Mouse (Mus musculus): ENCODE measurements around the gene Asf1b. TPM values are rescaled to one million over a fixed set of nuclear protein-coding genes. Genes with fewer than 3 reads are reported as not detected.
A peak's percentile ranks its signal among the peaks of the same experiment; 100 is the strongest.
"Not testable (repeated sequence)": the region's sequence is repeated elsewhere in the genome, so short reads cannot be mapped to it uniquely, and the experiment has no call there.

Gene Asf1b
- polyA plus RNA-seq, 1 experiment from 2014 or later, result 55.0 TPM

DNA sequence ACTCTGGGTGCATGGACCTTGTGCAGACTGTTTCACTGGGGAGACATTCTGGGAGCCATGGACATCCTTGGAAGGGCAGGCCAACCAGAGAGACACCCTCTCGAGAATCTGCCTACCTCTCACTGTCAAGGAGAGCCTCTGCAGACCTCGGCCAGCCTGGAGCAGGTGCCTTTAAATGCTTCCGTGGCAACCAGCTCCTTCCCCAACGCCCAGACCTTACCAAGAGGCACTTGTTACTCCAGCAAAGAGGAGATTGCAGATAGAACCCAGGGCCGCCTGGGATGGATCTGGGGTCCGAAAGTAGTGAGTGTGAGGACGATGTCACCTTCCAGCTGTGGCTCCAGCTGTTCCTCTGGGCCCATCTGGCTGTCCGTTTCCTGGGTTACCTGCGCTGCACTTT is 22.9 kb downstream of the Asf1b start:
- H3K4me3 ChIP-seq (replicated peaks), result no peak overlapping the region
- no peak overlapping the region for H3K4me2 ChIP-seq
- no peak for ATAC-seq (ENCODE audit: insufficient read depth, low FRiP score, low read depth)
- WGBS, result 67% methylated on average over 9 of the region's 9 CpGs
- no peaks in the 10 kb centered on the region for H3K9me3 ChIP-seq
- H3K9ac ChIP-seq, result no peak overlapping the region
- peaks cover 35% of the 10 kb centered on the region for H3K4me1 ChIP-seq
- H3K36me3 ChIP-seq, result peaks cover 25% of the 10 kb centered on the region
- no peaks in the 10 kb centered on the region for H3K27me3 ChIP-seq (replicated peaks)
- H3K27ac ChIP-seq, result no peak overlapping the region

DNA sequence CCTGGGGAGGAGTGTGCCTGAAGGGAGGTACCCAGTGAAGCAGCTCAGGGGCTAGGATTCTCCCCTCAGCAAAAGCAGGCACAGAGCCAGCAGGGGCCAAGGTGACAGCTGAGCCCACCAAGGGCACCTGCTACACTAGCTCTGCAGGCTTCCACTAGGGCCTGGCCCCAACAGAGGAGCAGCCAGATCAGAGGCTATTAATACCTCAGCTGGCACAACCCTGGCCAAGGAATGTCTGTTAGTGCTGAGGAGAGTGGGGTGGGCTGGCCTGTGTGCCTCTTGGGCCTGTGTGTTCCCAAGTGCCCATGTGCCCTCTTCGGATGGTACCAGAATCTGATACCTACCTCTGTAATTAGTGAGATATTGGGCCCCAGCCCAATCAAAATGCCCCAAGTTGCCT is 24.9 kb downstream of the Asf1b start:
- Histone ChIP-seq H3K4me3 (replicated peaks) (no peak overlapping the region), H3K4me1 (peaks cover 23% of the 10 kb centered on the region), H3K27me3 (replicated peaks) (no peaks in the 10 kb centered on the region), H3K9ac (no peak overlapping the region), H3K27ac (no peak overlapping the region), H3K4me2 (no peak overlapping the region), H3K9me3 (no peaks in the 10 kb centered on the region), H3K36me3 (peaks cover 36% of the 10 kb centered on the region)
- 80% methylated on average over 1 of the region's 1 CpGs for WGBS
- ATAC-seq (ENCODE audit: insufficient read depth, low FRiP score, low read depth), result no peak

DNA sequence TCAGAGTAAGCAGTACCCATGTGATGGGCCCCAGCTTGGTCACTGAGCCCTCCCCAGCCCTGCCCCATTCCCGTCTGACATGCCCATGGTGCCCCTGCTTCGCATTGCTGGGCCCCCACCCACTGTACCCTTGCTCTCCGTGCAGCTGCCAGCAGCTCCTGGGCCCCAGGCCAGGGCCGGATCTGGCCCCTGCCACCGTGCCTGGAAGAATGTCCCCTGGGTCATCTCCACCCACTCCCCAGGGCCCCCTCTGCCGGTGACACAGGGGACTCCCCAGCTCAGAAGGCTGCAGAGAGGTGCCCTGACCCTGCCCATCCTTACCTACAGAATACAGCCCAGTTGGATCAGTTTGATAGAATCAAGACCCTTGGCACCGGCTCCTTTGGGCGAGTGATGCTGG is 25.5 kb downstream of the Asf1b start:
- Histone ChIP-seq H3K4me3 (replicated peaks) (no peak overlapping the region), H3K4me2 (no peak overlapping the region), H3K9me3 (no peaks in the 10 kb centered on the region), H3K9ac (no peak overlapping the region), H3K4me1 (peaks cover 23% of the 10 kb centered on the region), H3K36me3 (peaks cover 36% of the 10 kb centered on the region), H3K27me3 (replicated peaks) (no peaks in the 10 kb centered on the region), H3K27ac (no peak overlapping the region)
- ATAC-seq (ENCODE audit: insufficient read depth, low FRiP score, low read depth), result no peak
- WGBS, result 87% methylated on average over 8 of the region's 8 CpGs

DNA sequence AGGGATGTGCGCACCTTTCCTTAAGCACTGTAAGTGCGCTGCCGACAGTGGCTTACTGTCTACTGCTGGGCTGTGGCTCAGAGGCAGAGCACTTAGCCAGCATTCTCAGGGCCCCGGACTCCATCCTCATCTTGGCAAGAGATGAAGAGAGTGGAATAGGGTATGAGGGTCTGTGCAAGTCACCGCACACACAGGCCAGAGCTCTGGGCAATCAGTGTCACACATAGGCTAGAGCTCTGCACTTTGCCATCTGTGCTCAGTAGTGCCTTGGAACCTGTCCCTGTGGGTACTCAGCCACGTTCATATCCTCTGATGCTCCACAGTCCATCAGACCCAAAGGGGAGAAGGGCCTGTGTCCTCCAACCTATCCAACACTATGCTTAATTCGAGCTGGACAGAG is 26.2 kb downstream of the Asf1b start:
- no peak overlapping the region for H3K9ac ChIP-seq
- no peaks in the 10 kb centered on the region for H3K9me3 ChIP-seq
- H3K4me1 ChIP-seq, result peaks cover 19% of the 10 kb centered on the region
- ATAC-seq (ENCODE audit: insufficient read depth, low FRiP score, low read depth), result no peak
- WGBS, result 96% methylated on average over 7 of the region's 7 CpGs
- peaks cover 39% of the 10 kb centered on the region for H3K36me3 ChIP-seq
- no peak overlapping the region for H3K4me2 ChIP-seq
- no peak overlapping the region for H3K4me3 ChIP-seq (replicated peaks)
- H3K27me3 ChIP-seq (replicated peaks), result no peaks in the 10 kb centered on the region
- no peak overlapping the region for H3K27ac ChIP-seq

GRCm38 (mm10) chr8:83982449-83982848 is 27.1 kb downstream of the Asf1b start:
- no peak; the same call in 1 of the 2 replicates for ATAC-seq (ENCODE audit: insufficient read depth, low FRiP score, low read depth)
- Histone ChIP-seq H3K4me1 (peaks cover 10% of the 10 kb centered on the region; the same call in 1 of the 2 replicates), H3K9me3 (no peaks in the 10 kb centered on the region), H3K27ac (no peak overlapping the region), H3K36me3 (peaks cover 46% of the 10 kb centered on the region), H3K9ac (no peak overlapping the region), H3K27me3 (replicated peaks) (no peaks in the 10 kb centered on the region), H3K4me3 (replicated peaks) (no peak overlapping the region), H3K4me2 (no peak overlapping the region)
- 71% methylated on average over 4 of the region's 4 CpGs for WGBS

DNA sequence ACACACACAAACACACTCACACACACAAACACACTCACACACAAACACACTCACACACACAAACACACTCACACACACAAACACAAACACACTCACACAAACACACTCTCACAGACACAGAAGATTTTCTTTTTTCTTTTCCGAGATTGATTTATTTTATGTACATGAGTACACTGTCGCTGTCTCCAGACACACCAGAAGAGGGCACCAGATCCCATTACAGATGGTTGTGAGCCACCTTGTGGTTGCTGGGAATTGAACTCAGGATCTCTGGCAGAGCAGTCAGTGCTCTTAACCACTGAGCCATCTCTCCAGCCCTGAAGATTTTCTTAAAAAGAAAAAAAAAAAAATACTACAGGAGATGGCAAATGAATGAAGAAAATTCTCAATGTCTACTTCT is 27.9 kb downstream of the Asf1b start:
- H3K4me3 ChIP-seq (replicated peaks); H3K4me2 ChIP-seq; H3K27ac ChIP-seq; H3K9ac ChIP-seq; H3K4me1 ChIP-seq; H3K9me3 ChIP-seq; H3K27me3 ChIP-seq (replicated peaks); ATAC-seq (ENCODE audit: insufficient read depth, low FRiP score, low read depth): not testable (repeated sequence)
- H3K36me3 ChIP-seq, result peaks cover 51% of the 10 kb centered on the region
- WGBS, result 98% methylated on average over 2 of the region's 2 CpGs

DNA sequence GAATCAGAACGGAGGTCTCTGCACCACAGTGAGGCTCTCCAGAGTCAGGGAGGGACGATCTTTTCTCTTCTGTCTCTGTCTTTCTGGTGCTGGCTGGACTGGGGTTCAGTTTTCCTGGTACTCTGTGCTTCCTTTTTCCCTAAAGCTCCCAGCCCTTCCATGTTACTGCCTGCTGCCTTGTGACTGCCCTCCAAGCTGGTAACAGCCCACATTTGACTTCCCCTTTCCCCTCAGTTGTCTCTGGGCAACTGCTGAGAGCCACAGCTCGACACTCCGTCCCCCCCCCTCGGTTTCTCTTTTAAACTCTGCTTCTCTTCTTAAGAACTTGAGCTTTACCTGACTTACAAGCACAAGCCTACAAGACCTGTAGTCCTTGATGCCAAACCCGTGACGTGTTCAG is 33.9 kb downstream of the Asf1b start:
- Histone ChIP-seq H3K9me3 (no peaks in the 10 kb centered on the region), H3K4me2 (no peak overlapping the region), H3K4me3 (replicated peaks) (no peak overlapping the region), H3K27me3 (replicated peaks) (no peaks in the 10 kb centered on the region), H3K9ac (no peak overlapping the region), H3K36me3 (peaks cover 54% of the 10 kb centered on the region), H3K27ac (no peak overlapping the region), H3K4me1 (no peaks in the 10 kb centered on the region)
- WGBS, result 86% methylated on average over 7 of the region's 7 CpGs
- no peak for ATAC-seq (ENCODE audit: insufficient read depth, low FRiP score, low read depth)

DNA sequence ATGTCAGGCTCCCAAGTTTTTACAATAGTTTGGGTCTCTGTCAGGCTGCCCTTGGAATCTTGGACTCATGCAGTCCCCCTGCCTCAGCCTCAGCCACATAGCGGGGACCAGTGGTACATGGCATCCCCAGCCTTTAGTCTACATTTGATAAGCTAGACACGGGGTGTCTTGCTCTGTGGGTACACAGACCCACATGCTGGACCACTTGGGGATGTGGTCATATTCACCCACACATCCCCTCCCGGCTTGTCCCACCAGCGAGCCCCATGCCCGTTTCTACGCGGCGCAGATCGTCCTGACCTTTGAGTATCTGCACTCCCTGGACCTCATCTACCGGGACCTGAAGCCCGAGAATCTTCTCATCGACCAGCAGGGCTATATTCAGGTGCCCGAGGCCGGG is 34.9 kb downstream of the Asf1b start:
- Histone ChIP-seq H3K9ac (no peak overlapping the region), H3K4me1 (no peaks in the 10 kb centered on the region), H3K4me2 (no peak overlapping the region), H3K27me3 (replicated peaks) (no peaks in the 10 kb centered on the region), H3K4me3 (replicated peaks) (no peak overlapping the region), H3K36me3 (peaks cover 47% of the 10 kb centered on the region), H3K9me3 (no peaks in the 10 kb centered on the region), H3K27ac (no peak overlapping the region)
- no peak for ATAC-seq (ENCODE audit: insufficient read depth, low FRiP score, low read depth)
- WGBS, result 95% methylated on average over 14 of the region's 14 CpGs

DNA sequence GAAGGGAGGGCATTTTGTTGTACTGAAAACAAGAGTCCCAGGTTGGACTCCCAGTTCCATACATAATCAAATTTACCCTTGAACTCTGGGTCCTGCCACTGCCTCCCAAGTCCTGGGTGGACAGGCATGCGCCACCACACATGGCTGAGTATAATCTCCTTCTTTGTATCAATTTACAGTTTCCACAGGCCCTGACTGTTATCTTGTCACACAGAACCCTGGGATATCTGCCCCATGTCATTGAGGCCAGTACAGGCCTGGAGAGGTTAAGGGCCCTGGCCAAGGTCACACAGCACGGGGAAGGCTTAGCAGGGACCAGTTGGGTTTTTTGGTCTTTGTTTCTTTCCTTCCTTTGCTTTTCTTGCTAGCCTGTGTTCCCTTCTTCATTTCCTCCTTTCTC is 37.2 kb downstream of the Asf1b start:
- no peak overlapping the region for H3K9ac ChIP-seq
- no peaks in the 10 kb centered on the region; the same call in 1 of the 2 replicates for H3K4me1 ChIP-seq
- H3K27ac ChIP-seq, result no peak overlapping the region
- ATAC-seq (ENCODE audit: insufficient read depth, low FRiP score, low read depth), result no peak
- no peak overlapping the region for H3K4me2 ChIP-seq
- no peaks in the 10 kb centered on the region for H3K27me3 ChIP-seq (replicated peaks)
- H3K9me3 ChIP-seq, result no peaks in the 10 kb centered on the region
- H3K4me3 ChIP-seq (replicated peaks), result no peak overlapping the region
- peaks cover 37% of the 10 kb centered on the region for H3K36me3 ChIP-seq
- WGBS, result 78% methylated on average over 2 of the region's 2 CpGs

GRCm38 (mm10) chr8:83994030-83994429 is 38.7 kb downstream of the Asf1b start:
- no peak overlapping the region for H3K4me2 ChIP-seq
- WGBS, result 74% methylated on average over 3 of the region's 3 CpGs
- H3K36me3 ChIP-seq, result peaks cover 25% of the 10 kb centered on the region
- no peak overlapping the region for H3K9ac ChIP-seq
- H3K9me3 ChIP-seq, result no peaks in the 10 kb centered on the region
- no peak overlapping the region for H3K27ac ChIP-seq
- no peak overlapping the region for H3K4me3 ChIP-seq (replicated peaks)
- ATAC-seq (ENCODE audit: insufficient read depth, low FRiP score, low read depth), result no peak
- H3K4me1 ChIP-seq, result peaks cover 4% of the 10 kb centered on the region
- H3K27me3 ChIP-seq (replicated peaks), result no peaks in the 10 kb centered on the region

GRCm38 (mm10) chr8:83995973-83996372 is 40.7 kb downstream of the Asf1b start:
- Histone ChIP-seq H3K4me3 (replicated peaks) (peak overlapping the region; percentile 84), H3K27ac (peak overlapping the region; percentile 98; the same call in 1 of the 2 replicates)
- no peak for ATAC-seq (ENCODE audit: insufficient read depth, low FRiP score, low read depth)

GRCm38 (mm10) chr8:83996567-83997505 is 41.5 kb downstream of the Asf1b start:
- Histone ChIP-seq H3K9ac (peak overlapping the region; percentile 82; the same call in 1 of the 2 replicates), H3K4me2 (peak overlapping the region; percentile 91), H3K27me3 (replicated peaks) (no peaks in the 10 kb centered on the region), H3K4me1 (peaks cover 21% of the 10 kb centered on the region), H3K27ac (peak overlapping the region; percentile 98), H3K9me3 (no peaks in the 10 kb centered on the region), H3K36me3 (peaks cover 23% of the 10 kb centered on the region), H3K4me3 (replicated peaks) (peak overlapping the region; percentile 84)
- peak; percentile 88 for ATAC-seq (ENCODE audit: insufficient read depth, low FRiP score, low read depth)
- 0% methylated on average over 73 of the region's 103 CpGs for WGBS

More at GRCm38 (mm10) chr8:83995973-83996372, 40.7 kb downstream of the Asf1b start:
- WGBS, result 20% methylated on average over 12 of the region's 12 CpGs
- H3K9me3 ChIP-seq, result no peaks in the 10 kb centered on the region
- H3K36me3 ChIP-seq, result peaks cover 16% of the 10 kb centered on the region
- no peak overlapping the region; the same call in 1 of the 2 replicates for H3K9ac ChIP-seq
- H3K27me3 ChIP-seq (replicated peaks), result no peaks in the 10 kb centered on the region
- peaks cover 15% of the 10 kb centered on the region for H3K4me1 ChIP-seq
- H3K4me2 ChIP-seq, result peak overlapping the region; percentile 91
